Mouse (Mus musculus) hindbrain, embryonic 12.5 days (tissue): ENCODE measurements around the gene Extl2. TPM values are rescaled to one million over a fixed set of nuclear protein-coding genes. Genes with fewer than 3 reads are reported as not detected.

Experiments used
- ATAC-seq: fragments of 200-750 bp; cut with Nextera tagmentation; 2 replicates; pipeline ENCODE4 v1.8.0; 2017; ENCODE audit warnings: moderate TSS enrichment; ENCODE audit not compliant: low FRiP score
- H3K27ac ChIP-seq: fragments of 300-500 bp; sonication (generic); 2 replicates; pipeline ENCODE4 v1.5.1; 2016; ENCODE audit warnings: mild to moderate bottlenecking
- H3K27me3 ChIP-seq: fragments of 300-500 bp; sonication (generic); 2 replicates; pipeline ENCODE4 v1.6.1; 2016; ENCODE audit warnings: mild to moderate bottlenecking
- H3K36me3 ChIP-seq: fragments of 300-500 bp; sonication (generic); 2 replicates; pipeline ENCODE4 v1.6.1; 2016; ENCODE audit warnings: mild to moderate bottlenecking
- H3K4me1 ChIP-seq: fragments of 300-500 bp; sonication (generic); 2 replicates; pipeline ENCODE4 v1.6.1; 2016
- H3K4me2 ChIP-seq: fragments of 300-500 bp; sonication (generic); replicated peaks from 2 replicates; pipeline ENCODE4 v1.6.1; 2016; ENCODE audit warnings: mild to moderate bottlenecking
- H3K4me3 ChIP-seq: fragments of 300-500 bp; sonication (generic); 2 replicates; pipeline ENCODE4 v1.5.1; 2016; ENCODE audit warnings: mild to moderate bottlenecking
- H3K9ac ChIP-seq: fragments of 300-500 bp; sonication (generic); 2 replicates; pipeline ENCODE4 v1.6.1; 2016; ENCODE audit warnings: mild to moderate bottlenecking, moderate library complexity
- H3K9me3 ChIP-seq: fragments of 300-500 bp; sonication (generic); replicated peaks from 2 replicates; pipeline ENCODE4 v1.6.1; 2016; ENCODE audit warnings: mild to moderate bottlenecking
- WGBS: fragments of 180-500 bp; shearing (Covaris S2); methylation state at CpG from one replicate; pipeline ENCODE4 v1.1.7; 2016; 5-methylcytosine and 5-hydroxymethylcytosine counted together
- microRNA-seq: library from miRNA; unstranded; fragments of <30 nt; microRNA quantifications from one replicate; pipeline ENCODE4, GENCODE M21; 2017
- polyA plus RNA-seq: library from polyadenylated mRNA; unstranded; fragments of >200 nt; fragmentation: Nextera tagmentation; extraction: Ambion mirVana; gene quantifications from 2 replicates; pipeline ENCODE4 v1.2.1, GENCODE M21; 2016

Gene Extl2
- polyA plus RNA-seq, 1 experiment from 2014 or later, result 27.5 TPM

DNA sequence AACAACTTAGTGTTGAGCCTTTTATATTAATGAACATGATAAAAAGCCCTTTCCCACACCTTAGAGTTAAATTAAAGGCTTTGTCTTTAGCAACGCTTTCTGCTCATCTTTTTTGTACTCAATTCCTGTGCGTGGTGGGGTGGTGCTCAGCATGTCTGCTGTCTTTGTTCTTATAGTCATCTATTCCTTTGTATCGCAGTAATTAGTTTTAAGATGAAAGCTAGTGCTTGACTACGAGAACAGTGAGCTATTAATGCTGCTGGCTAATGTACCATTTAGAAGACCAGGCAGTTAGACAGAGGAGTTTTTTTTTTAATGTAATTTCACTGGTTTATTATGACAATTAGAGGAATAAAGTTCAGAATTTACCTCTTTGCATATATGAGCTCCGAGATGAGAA is 53.1 kb downstream of the Extl2 start:
- Histone ChIP-seq H3K9me3 (no peaks in the 10 kb centered on the region), H3K4me3 (no peak overlapping the region), H3K27ac (0 out of 2 replicates have a peak overlapping the region, but pooled peaks have one; percentile 3), H3K36me3 (no peaks in the 10 kb centered on the region), H3K4me1 (no peaks in the 10 kb centered on the region), H3K27me3 (no peaks in the 10 kb centered on the region), H3K4me2 (no peak overlapping the region), H3K9ac (no peak overlapping the region)
- ATAC-seq, result no peak
- 59% methylated on average over 5 of the region's 5 CpGs for WGBS

DNA sequence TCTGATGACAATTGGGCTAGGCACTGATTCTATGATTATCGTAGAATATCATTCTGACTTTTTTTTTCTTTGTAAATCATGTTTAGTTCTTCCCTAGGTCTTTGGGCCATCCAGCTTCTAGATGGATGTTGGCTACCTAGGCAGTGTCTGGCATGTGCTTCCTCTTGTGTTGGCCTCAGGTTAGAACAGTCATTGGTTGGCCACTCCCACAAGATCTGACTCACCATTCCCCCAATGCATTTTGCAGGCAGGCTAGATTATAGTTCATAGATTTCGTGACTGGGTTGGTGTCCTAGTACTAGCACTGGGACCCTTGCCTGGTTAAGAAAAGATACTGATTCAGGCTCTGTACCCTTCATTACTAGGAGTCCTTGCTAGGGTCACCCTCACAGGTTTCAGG is 54.9 kb downstream of the Extl2 start:
- H3K4me2 ChIP-seq, result no peak overlapping the region
- ATAC-seq, result no peak
- WGBS, result 94% methylated on average over 2 of the region's 2 CpGs
- H3K4me3 ChIP-seq, result no peak overlapping the region
- H3K4me1 ChIP-seq, result no peaks in the 10 kb centered on the region
- no peaks in the 10 kb centered on the region for H3K27me3 ChIP-seq
- no peaks in the 10 kb centered on the region for H3K9me3 ChIP-seq
- H3K27ac ChIP-seq, result no peak overlapping the region
- H3K9ac ChIP-seq, result no peak overlapping the region
- no peaks in the 10 kb centered on the region for H3K36me3 ChIP-seq

DNA sequence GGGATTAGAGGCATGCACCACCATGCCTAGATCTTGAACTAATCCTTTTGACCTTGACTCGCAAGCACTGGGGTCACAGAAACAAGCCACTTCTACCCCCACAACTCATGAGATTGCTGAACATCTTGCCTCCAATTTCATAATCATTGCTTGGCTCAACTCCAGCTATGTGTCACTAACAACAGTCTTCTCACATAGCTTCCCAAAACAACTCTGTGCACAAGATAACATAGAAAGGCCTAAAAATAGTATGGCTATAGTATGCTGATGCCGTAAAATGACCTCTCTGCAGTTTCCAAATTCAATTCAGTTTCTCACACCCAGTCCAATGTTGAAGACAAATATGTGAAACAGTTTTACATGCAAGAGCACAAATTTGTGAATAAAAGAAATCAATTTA is 65.3 kb downstream of the Extl2 start:
- no peak overlapping the region for H3K4me3 ChIP-seq
- ATAC-seq, result no peak
- no peak overlapping the region for H3K27ac ChIP-seq
- no peaks in the 10 kb centered on the region for H3K36me3 ChIP-seq
- no peaks in the 10 kb centered on the region for H3K9me3 ChIP-seq
- H3K4me2 ChIP-seq, result no peak overlapping the region
- WGBS, result 94% methylated on average over 2 of the region's 2 CpGs
- H3K4me1 ChIP-seq, result no peaks in the 10 kb centered on the region
- H3K27me3 ChIP-seq, result no peaks in the 10 kb centered on the region
- H3K9ac ChIP-seq, result no peak overlapping the region

DNA sequence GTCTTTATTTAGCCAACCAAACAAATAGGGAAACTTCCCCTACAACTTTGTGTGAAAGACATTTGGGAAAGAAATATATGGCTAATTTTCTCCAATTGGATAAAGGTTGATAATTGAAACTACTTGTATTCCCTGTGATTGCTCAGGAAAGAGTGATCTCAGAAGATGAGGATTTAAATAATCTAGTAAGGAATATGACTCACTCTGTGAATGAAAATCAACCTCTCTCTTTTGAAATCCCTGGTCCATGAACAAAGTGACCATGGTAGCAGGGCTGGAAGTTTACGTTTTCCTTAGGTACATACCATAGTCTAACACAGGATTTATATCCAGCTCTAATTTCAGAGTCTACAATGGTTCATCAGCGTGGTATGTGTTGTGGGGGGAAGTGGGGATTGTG is 69.5 kb downstream of the Extl2 start:
- Histone ChIP-seq H3K9me3 (no peaks in the 10 kb centered on the region), H3K36me3 (no peaks in the 10 kb centered on the region), H3K27me3 (no peaks in the 10 kb centered on the region), H3K27ac (no peak overlapping the region), H3K4me1 (no peaks in the 10 kb centered on the region), H3K9ac (no peak overlapping the region), H3K4me2 (no peak overlapping the region), H3K4me3 (no peak overlapping the region)
- no peak for ATAC-seq
- 86% methylated on average over 2 of the region's 2 CpGs for WGBS

GRCm38 (mm10) chr3:116078490-116078889 is 71.2 kb downstream of the Extl2 start:
- ATAC-seq, result no peak
- Histone ChIP-seq H3K36me3 (no peaks in the 10 kb centered on the region), H3K4me2 (no peak overlapping the region), H3K4me1 (no peaks in the 10 kb centered on the region), H3K27me3 (no peaks in the 10 kb centered on the region), H3K9me3 (no peaks in the 10 kb centered on the region), H3K4me3 (no peak overlapping the region), H3K27ac (no peak overlapping the region), H3K9ac (no peak overlapping the region)
- 75% methylated on average over 4 of the region's 4 CpGs for WGBS

Small RNA genes lying within 50 kb of the gene (microRNA-seq; reads per million reads assigned to microRNA genes)
- not detected for gene Mir669n

Other genes with a start within 250 kb of the Extl2 start
- gene Dph5, start 119.6 kb upstream of the Extl2 start, polyA plus RNA-seq, result 21.9 and 26.3 TPM in 2 replicates
- gene Slc30a7, start 56 bp upstream of the Extl2 start, polyA plus RNA-seq, result 25.5 and 26.6 TPM in 2 replicates
- gene Vcam1, start 122.2 kb downstream of the Extl2 start, polyA plus RNA-seq, result 81.2 and 90.2 TPM in 2 replicates
- gene Gpr88, start 246.0 kb downstream of the Extl2 start, polyA plus RNA-seq, result 1.7 and 2.0 TPM in 2 replicates